Mouse (Mus musculus) frontal cortex, postnatal 14 days (tissue): ENCODE measurements around the gene Magi2.

Experiments
- DNase-seq, 2 experiments: peaks; one replicate each; pipeline ENCODE4 v3.0.0; 2022; ENCODE audit warnings: low spot score in 2 of 2

The Magi2 gene

GRCm38 (mm10) chr5:20362154-20362553, 1135.3 kb downstream of the Magi2 start:
- DNase-seq: no peak

- no peak for DNase-seq
These were observed 1136.4 kb downstream of the Magi2 start for GRCm38 (mm10) chr5:20363216-20363615.

- DNase-seq: no peak
These were observed 1146.8 kb downstream of the Magi2 start for GRCm38 (mm10) chr5:20373586-20373985.

- no peak for DNase-seq
These were observed 1151.4 kb downstream of the Magi2 start for GRCm38 (mm10) chr5:20378071-20378800.

- DNase-seq: no peak
These were observed 1177.7 kb downstream of the Magi2 start for GRCm38 (mm10) chr5:20404533-20404932.

- no peak for DNase-seq
These were observed 1179.8 kb downstream of the Magi2 start for GRCm38 (mm10) chr5:20406626-20407025.

GRCm38 (mm10) chr5:20415320-20415719, 1188.5 kb downstream of the Magi2 start:
- DNase-seq: no peak

GRCm38 (mm10) chr5:20417348-20417747, 1190.5 kb downstream of the Magi2 start:
- DNase-seq: no peak

GRCm38 (mm10) chr5:20432148-20432813, 1205.4 kb downstream of the Magi2 start:
- no peak for DNase-seq

- no peak for DNase-seq
These were observed 1219.8 kb downstream of the Magi2 start for GRCm38 (mm10) chr5:20446471-20447174.

GRCm38 (mm10) chr5:20456106-20456505, 1229.3 kb downstream of the Magi2 start:
- no peak for DNase-seq

GRCm38 (mm10) chr5:20457742-20458510, 1231.1 kb downstream of the Magi2 start:
- no peak for DNase-seq

GRCm38 (mm10) chr5:20461709-20462108, 1234.9 kb downstream of the Magi2 start:
- DNase-seq: no peak

GRCm38 (mm10) chr5:20462376-20462775, 1235.5 kb downstream of the Magi2 start:
- DNase-seq: no peak

GRCm38 (mm10) chr5:20469721-20470120, 1242.9 kb downstream of the Magi2 start:
- no peak for DNase-seq

- DNase-seq: no peak
These were observed 1243.6 kb downstream of the Magi2 start for GRCm38 (mm10) chr5:20470466-20470865.

- no peak for DNase-seq
These were observed 1257.7 kb downstream of the Magi2 start for GRCm38 (mm10) chr5:20484505-20484904.

GRCm38 (mm10) chr5:20491911-20492310, 1265.1 kb downstream of the Magi2 start:
- DNase-seq: no peak

- DNase-seq: no peak
These were observed 1265.8 kb downstream of the Magi2 start for GRCm38 (mm10) chr5:20492679-20493078.

GRCm38 (mm10) chr5:20494010-20494409, 1267.2 kb downstream of the Magi2 start:
- no peak for DNase-seq

GRCm38 (mm10) chr5:20496924-20497323, 1270.1 kb downstream of the Magi2 start:
- DNase-seq: no peak

GRCm38 (mm10) chr5:20499031-20499600, 1272.3 kb downstream of the Magi2 start:
- no peak for DNase-seq
